Mouse (Mus musculus) MEL-GATA-1-ER (cell line): ENCODE results near the gene Ccdc30.
A peak's percentile ranks its signal among the peaks of the same experiment; 100 is the strongest.

Experiments used
- DNase-seq: peaks from one replicate; pipeline ENCODE4 v3.0.0-alpha.2; 2012; ENCODE audit warnings: low read depth; ENCODE audit errors: extremely low read depth

Gene Ccdc30

DNA sequence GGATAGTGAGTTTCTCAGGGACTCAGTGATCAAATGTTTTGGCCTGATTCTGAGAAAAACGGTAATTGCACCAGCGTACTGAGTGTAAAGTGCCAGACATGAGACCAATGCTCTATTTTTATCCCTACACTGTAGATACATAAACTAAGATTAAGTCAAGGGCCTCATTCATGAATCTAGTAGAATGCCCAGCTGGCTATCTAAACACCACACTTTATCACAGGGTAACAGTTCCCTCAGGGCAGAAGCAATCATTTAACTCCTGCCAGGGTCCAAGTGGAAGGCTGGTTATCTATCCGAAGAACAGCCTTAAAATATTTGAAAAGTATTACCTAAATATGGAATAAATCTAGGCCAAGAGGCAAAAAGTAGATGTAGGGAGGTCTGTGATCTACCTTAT is 2.6 kb upstream of the Ccdc30 start:
- peak; percentile 39 for DNase-seq

DNA sequence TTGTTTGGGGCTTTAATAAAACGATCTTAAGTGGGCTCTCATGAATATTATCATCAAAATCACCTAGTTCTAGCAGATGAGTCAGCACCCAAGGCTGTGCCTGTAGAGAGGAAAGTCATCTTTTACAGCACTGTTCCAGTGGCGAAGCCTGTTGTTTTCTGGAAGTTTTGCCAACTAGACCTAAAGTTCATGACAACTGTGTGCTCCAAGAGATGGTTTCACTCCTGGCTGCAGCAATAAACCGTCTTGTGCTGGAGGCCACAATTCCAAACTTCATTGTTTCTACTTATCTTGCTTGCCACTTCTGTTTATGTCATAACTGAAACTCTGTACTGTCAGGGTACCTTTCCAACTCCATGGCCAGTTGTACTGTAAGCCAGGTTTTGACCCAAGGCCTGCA is 1.9 kb upstream of the Ccdc30 start:
- no peak for DNase-seq

DNA sequence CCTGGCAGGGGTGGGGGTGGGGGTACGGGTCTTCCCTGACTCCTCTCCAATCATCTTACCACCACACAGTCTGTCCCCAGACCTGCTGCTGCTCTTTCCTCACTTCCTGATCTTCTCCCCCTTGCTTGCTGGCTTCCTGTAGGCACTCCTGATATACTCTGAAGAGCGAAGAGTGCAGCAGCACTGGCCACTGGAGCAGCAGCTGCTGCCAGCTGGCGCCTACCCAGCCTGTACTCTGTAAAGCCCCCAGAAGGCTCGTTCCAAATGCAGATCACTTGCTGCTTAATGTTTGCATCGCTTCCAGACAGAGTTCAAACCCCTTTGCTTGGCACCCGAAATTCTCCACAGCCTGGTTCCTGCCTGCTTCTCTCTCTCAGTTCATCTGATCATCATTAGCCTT is 2.5 kb downstream of the Ccdc30 start:
- no peak for DNase-seq

DNA sequence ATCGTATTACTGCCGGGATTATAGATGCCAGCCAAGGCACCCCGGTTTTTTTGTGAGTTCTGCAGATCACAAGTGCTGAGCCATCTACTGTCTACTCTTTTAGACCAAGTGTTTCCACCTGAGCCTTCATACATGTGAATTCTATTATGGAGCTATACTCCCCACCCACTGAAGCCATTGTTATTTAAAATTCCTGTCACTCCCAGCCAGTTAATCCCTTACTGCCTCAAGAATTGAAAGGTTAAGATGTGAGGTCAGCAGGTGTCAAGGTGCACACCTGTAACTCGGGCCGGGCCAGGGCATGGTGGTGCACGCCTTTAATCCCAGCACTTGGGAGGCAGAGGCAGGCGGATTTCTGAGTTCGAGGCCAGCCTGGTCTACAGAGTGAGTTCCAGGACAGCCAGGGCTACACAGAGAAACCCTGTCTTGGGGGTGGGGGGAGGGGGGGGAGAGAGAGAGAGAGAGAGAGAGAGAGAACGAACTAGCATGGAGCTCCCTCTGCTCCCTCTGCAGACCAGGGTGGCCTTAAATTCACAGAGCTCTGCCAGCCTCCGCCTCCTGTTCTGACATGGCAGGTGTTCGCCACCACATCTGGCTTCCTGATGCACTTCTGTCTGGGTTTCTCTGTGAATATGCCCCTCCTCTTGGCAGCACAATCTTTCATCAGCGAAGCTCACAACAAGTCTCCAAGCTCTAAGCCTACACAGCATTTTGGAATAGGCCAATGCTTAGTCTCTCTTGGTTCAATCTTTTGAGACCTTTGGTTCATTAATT is 3.3 kb downstream of the Ccdc30 start:
- no peak for DNase-seq

DNA sequence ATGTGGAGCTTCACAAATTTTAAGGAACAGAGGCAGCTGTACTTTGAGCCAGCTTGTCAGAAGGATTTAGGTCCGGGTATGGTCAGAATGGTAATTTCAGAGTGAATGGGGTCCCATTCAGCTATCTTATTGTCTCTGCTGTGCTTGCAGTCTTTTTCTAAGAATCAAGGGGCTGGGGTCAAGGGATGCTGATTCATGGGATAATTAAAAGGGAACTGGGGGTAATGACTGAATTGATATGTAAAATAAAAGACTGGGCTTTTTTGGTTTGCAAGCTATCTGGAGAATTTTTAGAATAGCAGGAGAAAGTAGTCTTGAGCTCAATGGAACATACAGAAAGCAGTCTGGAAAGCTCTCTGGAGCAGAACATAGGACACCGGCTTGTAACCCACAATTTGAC is 11.9 kb downstream of the Ccdc30 start:
- no peak for DNase-seq

DNA sequence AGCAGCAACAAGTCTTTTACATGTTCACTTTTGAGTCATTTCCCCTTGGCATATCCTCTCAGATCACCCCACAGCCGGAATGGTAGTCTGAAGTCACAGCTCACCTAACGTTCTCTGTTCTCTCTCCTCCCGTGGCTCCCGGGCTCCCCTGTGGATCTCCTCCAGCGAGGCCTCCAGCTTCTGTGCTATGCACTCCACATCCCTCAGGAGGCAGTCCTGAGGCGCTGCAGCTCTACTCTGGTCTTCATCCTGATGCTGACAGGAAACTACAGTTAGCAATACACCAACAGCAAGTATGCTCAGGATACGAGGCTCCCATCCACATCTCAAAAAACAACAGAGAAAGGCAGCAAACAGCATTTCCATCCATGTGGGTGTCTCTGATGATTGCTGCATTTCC is 14.4 kb downstream of the Ccdc30 start:
- no peak for DNase-seq

DNA sequence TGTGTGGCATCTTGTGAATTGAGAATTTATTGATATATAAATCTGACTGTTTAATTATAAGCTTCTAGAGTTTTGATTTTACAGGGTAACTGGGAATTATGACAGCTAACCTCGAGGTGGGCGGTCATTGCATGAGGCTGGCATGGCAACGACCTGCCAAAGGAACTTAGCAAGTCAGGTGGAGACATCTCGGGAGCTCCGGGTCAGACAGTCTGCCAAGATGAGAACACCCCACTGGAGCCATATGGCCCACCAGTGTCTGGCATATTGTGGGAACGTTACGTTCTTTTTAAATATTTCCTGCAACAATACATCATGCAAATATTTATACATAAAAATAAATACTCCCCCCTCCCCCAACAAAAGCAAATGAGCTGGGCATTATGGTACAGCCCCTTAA is 16.6 kb downstream of the Ccdc30 start:
- DNase-seq = no peak

DNA sequence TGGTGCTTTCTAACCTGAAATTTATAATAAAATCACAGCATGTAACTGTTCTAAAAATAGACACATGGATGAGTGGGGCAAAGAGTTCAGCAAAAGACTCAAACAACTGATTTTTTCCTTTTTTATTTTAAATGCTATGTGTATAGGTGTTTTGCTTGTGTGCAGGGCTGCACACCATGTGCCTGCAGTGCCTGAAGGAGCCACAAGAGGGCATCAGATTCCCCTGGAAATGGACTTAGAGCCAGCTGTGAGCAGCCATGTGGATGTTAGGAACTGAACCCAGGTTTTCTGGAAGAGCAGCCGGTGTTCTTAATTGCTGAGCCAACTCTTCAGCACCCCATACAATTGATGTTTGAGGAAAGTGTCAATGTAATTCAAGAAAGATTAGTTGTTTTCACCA is 25.0 kb downstream of the Ccdc30 start:
- peak; percentile 50 for DNase-seq

DNA sequence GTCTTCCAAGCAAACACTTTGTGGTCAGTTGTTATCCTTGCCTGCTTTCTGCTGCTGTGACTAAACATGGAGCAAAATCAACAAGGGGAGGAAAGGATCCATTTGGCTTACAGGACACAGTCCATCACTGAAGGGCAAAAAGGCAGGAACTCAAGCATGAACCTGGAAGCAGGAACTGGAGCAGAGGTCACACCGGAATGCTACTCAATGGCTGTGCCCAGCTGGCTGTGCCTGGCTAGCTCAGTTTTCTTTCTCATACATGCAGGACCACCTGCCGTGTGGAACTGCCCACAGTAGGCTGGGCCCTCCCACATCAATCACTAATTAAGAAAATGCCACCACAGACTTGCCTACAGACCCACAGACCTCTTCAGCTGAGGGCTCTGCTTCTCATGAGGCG is 26.1 kb downstream of the Ccdc30 start:
- no peak for DNase-seq

DNA sequence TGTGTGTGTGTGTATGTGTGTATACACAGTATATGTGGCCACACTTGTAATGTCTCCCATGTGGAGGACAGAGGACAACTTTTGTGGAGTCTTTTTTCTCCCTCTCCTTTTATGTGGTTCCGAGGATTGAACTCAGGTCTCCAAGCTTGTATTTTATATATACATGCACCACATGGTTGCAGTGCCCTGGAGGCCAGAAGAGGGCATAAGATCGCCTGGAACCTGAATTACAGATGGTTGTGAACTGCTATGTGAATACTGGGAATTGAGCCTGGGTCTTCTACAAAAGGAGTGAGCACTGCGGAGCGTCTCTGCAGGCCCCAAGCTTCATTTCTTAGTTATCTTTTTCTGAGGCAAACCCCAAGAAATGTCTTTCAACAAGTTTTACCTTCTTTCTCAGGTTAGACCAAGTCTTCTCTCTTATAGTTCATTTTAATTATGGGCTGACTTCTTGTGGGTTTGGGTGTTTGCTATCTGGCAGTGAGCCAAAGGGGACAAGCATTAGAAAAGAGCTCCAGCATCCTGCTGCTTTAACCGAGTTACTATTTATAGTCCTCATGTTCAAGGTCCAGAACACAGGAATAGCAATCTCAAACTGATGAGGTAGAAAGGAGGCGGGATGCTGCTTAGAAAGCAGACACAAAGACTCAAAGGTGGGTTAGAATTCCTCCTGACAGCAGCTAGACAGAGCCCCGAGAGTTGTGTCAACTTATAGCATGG is 33.7 kb downstream of the Ccdc30 start:
- peak; percentile 30 for DNase-seq

DNA sequence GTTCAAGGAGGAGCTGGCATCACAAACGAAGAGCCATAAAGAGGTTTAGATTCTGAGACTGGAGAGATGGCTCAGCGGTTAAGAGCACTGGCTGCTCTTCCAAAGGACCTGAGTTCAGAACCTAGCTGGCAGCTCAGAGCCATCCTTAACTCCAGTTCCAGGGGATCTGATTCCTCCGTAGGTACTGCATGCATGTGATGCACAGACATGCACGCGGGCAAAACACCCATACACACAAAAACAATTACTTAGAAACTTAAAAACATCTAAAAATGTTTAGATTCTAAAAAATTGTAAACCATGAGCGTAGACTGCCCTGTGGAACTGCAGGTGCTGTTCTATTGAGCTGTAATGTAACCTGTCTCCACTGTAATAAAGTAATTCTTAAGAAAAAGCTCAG is 45.9 kb downstream of the Ccdc30 start:
- DNase-seq = peak; percentile 67

DNA sequence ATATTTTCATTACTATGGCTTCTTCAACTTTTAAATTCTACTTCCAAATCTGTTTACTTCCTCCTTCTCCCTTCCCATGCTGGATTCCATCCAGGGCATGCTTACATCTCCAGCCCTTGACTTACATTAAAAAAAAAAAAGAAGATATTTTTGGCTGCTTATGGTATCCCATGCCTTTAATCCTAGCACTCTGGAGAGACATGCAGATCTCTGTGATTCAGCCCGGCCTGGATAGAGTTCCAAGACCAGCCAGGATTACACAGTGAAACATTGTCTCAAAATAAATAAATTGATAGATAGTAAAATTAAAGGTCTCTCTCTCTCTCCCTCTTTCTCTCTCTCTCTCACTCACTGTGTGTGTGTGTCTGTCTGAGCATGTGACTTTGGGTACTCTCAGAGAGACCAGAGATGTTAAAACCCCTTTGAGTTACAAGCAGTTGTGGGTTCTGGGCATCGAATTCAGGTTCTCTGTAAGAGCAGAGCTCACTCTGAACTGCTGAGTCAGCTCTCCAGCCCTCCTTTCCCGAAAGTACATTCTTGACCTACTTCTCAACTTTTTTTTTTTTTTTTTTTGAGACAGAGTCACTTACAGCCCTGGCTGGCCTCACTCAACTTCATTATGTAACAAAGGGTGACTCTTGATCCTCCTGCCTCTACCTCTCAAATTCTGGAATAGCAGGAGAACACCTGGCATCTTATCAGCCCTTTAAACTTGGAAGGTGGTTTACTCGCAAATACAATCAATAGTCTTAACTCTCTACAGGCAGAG is 48.4 kb downstream of the Ccdc30 start:
- no peak for DNase-seq

DNA sequence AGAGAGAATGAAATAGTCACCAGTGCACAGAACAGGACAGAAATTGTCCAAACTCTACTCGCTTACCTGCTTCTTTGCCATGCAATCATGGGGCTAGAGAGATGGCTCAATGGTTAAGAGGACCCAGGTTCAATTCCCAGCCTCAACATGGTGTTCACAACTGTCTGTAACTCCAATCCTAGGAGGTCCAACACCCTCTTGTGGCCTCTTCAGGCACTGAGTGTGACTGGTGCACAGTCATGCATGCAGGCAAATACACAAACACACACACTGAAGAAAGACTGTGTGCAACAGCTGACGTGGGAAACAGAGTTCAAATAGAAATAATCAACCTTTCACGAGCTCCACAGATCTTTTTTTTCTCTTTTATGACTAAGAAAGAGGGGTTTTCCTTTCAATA is 53.1 kb downstream of the Ccdc30 start:
- no peak for DNase-seq

DNA sequence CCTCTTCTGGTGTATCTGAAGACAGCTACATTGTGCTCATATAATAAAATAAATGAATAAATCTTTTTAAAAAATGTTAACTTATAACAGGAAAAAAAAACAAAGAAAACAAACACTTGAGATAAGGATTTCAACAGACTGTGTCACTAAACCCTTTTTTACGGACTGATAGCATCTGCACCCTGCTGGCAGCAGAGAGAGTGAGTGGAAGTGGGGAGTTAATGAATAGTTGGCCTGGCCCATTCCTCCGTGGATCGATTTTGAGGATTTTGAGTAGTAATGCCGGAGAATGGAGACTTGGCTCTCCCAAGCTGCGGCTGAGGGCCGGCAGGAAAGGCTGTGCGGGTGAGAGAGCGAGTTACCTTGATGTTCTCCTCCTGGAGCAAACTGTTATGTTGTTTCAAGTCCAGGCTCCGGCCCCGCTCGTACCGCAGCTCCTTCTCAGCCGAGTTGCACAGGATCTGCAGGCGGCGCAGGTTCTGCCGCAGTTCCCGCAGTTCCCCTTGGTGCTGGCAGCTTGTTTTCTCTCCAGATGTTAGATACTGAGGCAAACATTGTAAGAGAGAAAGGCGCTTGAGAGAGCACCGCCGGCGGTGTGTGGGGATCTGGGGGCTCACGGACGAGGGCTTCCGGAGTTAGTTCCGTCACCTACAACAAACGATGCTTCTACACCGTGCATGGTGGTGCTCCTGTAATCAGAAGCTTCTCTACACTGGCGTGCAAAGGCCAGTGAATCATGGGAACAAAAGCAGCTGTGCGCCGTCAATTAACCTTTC is 55.9 kb downstream of the Ccdc30 start:
- no peak for DNase-seq

DNA sequence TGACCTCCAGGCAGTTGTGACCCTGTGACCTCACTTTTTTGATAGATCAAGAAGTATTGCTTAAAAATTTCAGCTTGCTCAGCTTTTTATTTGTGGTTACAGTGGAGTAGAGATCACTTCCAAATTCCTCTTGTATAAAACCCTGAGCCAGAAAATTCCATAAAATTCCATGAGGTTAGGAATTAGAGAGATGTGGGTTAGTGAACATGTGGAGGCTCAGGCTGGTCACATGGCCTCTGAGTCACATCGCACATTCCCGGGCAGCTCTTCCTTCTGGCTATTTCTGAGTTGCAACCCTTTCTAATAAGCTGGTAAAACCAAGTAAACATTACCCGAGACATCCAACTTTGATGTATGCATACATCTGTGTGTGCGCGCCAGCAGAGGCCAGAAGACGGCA is 69.8 kb downstream of the Ccdc30 start:
- DNase-seq = no peak

DNA sequence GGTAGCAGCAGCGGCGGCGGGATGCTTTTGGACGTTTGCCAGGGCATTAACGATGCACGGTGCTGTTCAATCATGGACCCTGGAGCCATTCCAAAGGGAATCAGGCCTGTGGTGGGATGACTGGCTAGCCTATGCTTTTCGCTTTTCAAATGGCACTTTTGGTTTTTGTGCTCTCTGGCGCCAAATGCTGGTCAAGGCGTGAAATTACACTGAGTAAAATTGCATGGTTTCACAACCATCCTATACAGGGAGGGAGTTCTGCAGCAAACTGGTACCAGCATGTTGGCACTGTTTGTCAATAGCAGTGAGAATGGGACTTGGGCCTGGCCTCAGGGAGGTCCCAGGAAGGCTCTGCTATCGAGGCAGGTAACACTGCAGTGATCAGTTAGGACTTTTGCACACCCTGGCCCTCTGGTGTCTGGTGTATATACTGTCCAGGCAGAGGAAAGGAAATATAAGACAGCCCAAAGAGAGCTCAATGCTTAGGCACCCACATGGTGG is 76.4 kb downstream of the Ccdc30 start:
- no peak for DNase-seq

DNA sequence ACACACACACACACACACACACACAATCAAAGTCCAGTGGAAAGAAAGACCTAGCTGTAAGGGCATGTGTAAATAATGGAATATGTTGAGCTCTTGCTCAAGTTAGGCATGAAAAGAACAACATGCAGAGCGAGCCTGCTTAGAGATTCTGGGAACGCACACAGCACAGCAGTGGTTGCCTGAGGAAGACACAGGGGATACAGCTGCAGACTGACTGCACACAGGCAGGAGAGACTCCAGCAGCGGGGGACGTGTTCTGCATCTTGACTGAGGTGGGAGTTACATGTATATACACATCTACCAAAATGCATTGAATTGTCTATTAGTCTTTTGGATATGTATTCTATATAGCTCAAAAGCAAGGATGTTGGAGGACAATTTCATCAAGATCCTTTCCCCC is 76.9 kb downstream of the Ccdc30 start:
- no peak for DNase-seq

DNA sequence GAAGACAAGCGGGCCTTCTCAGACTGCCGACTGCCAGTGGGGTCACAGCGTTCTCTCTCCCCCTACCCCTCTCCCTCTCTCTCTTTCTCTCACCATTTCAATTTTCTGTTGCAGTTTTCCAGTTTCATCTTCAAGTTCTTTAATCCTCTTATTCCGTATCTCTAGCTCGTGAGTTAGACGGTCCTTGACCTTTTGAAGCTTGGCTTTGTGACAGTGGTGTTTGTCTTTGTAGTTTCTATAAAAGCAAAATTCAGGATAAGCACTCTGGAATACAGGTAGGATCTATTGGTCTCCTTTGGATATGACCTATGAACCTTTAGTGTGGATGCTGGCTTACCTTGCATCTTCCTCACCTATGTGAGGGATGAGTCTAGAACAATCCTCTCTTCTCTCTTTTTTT is 81.8 kb downstream of the Ccdc30 start:
- DNase-seq = no peak

DNA sequence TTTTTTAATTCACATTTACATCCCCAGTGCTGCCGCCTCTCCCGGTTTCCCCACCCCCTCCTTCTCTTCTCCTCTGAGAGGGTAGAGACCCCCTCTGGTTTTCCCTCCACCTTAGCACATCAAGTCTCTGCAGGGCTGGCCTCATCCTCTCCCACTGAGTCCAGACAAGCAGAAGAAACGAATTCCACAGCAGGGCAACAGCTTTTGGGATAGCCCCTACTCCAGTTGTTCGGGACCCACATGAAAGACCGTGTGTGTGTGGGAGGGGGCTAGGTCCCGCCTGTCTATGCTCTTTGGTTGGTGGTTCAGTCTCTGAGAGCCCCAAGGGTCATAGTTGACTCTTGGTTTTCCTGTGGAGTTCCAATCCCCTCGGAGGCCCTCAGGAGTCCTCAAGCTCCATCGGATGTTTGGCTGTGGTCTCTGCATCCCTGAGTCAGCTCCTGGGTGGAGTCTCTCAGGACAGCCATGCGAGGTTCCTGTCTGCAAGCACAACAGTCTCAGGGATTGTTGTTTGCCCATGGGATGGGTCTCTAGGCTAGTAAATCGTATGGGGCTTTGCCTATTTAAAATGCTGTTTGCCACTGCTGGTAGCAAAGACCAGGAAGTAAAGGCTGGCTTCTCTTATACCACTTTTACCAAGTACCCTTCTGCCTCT is 94.3 kb downstream of the Ccdc30 start:
- no peak for DNase-seq

DNA sequence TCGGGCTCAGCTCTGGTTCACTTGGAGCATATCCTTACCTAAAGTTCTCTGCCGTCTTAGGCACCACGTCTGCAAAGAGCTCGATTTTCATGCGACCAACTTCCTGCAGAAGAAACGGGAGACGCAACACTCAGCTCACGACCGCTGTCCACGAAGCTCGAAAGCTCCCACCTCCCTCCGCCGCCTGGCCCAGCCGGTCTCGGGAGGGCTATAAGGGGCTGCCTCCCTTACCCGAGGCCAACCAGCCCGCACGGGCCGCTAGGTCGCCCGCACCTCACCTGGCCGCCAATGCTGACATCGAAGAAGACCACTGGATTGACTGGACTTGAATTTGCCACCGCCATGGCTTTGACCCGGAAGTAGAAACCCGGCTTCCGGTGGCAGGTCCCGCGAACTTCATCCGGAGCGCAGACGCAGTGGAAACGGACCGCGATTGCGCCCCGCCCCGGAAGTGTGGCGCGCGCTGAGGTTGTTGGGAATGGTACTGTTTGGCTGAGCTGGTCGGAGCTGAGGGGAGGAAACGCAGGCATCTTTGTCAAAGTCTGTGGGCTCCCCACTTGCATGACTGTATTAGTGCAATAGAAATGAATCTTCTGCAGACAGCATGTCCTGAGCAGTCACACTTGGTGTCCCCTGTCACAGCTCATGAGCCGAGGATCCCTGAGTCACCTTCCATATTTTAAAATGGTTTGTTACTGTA is 95.0 kb downstream of the Ccdc30 start, which contains the start of gene Ppih:
Gene Ppih, minus strand, starts transcription at position 416 of the 700 bp plus-strand sequence.
- DNase-seq = peak; percentile 78
